Mouse (Mus musculus): Measurements from ENCODE around the gene Apol7a.

- TF ChIP-seq CTCF (IDR thresholded peaks at IDR 0.05; ENCODE audit: insufficient read depth, low read length) = peak; percentile 46
- TF ChIP-seq POLR2A (IDR thresholded peaks at IDR 0.05; ENCODE audit: borderline replicate concordance, extremely low read depth, low read depth, low read length) = peak; percentile 37; the same call in 1 of the 2 replicates
Observed at GRCm38 (mm10) chr15:77366706-77367484, 32.0 kb downstream of the Apol7a start.

All from lung, adult 2 months (tissue).